Mouse (Mus musculus) limb, embryonic 11.5 days (tissue): ENCODE measurements around the gene Cemip. TPM values are rescaled to one million over a fixed set of nuclear protein-coding genes. Genes with fewer than 3 reads are reported as not detected.
"Not testable (repeated sequence)": the region's sequence is repeated elsewhere in the genome, so short reads cannot be mapped to it uniquely, and the experiment has no call there.

ENCODE experiments used
- ATAC-seq: fragments of 200-750 bp; cut with Nextera tagmentation; 2 replicates; pipeline ENCODE4 v1.8.0; 2017; ENCODE audit warnings: low read depth; ENCODE audit not compliant: insufficient number of reproducible peaks, low FRiP score, low TSS enrichment
- DNase-seq: peaks from one replicate; pipeline ENCODE4 v3.0.0-alpha.2; 2015; ENCODE audit warnings: low spot score
- H3K27ac ChIP-seq: fragments of 300-500 bp; sonication (generic); replicated peaks from 2 replicates; pipeline ENCODE4 v1.5.1; 2014; ENCODE audit warnings: low read depth, mild to moderate bottlenecking, low read length
- H3K27me3 ChIP-seq: fragments of 300-500 bp; sonication (generic); 2 replicates; pipeline ENCODE4 v1.6.1; 2014; ENCODE audit warnings: mild to moderate bottlenecking, low read length, mixed read lengths; ENCODE audit not compliant: control insufficient read depth, insufficient read depth
- H3K36me3 ChIP-seq: fragments of 300-500 bp; sonication (generic); 2 replicates; pipeline ENCODE4 v1.6.1; 2014; ENCODE audit warnings: mild to moderate bottlenecking, low read length, moderate library complexity, mixed read lengths; ENCODE audit not compliant: control insufficient read depth, insufficient read depth
- H3K4me1 ChIP-seq: fragments of 300-500 bp; sonication (generic); 2 replicates; pipeline ENCODE4 v1.6.1; 2014; ENCODE audit warnings: low read length, mixed read lengths; ENCODE audit not compliant: control insufficient read depth, insufficient read depth
- H3K4me2 ChIP-seq: fragments of 300-500 bp; sonication (generic); 2 replicates; pipeline ENCODE4 v1.6.1; 2014; ENCODE audit warnings: low read depth, mild to moderate bottlenecking, moderate library complexity; ENCODE audit not compliant: severe bottlenecking
- H3K4me3 ChIP-seq: fragments of 300-500 bp; sonication (generic); 2 replicates; pipeline ENCODE4 v1.5.1; 2014; ENCODE audit warnings: low read depth, low read length
- H3K9ac ChIP-seq: fragments of 300-500 bp; sonication (generic); 2 replicates; pipeline ENCODE4 v1.6.1; 2014; ENCODE audit warnings: mild to moderate bottlenecking, low read length
- H3K9me3 ChIP-seq: fragments of 300-500 bp; sonication (generic); 2 replicates; pipeline ENCODE4 v1.6.1; 2016; ENCODE audit warnings: low read length; ENCODE audit not compliant: control insufficient read depth
- WGBS: fragments of 180-500 bp; shearing (Covaris S2); extraction: QIAGEN DNeasy Blood & Tissue Kit; methylation state at CpG from one replicate; pipeline ENCODE4 v1.1.7; 2014; 5-methylcytosine and 5-hydroxymethylcytosine counted together
- polyA plus RNA-seq: library from polyadenylated mRNA; unstranded; fragments of >200 nt; fragmentation: Nextera tagmentation; extraction: Ambion mirVana; gene quantifications from 2 replicates; pipeline ENCODE4 v1.2.1, GENCODE M21; 2014

Gene Cemip
- polyA plus RNA-seq, result not detected in 2 replicates

DNA sequence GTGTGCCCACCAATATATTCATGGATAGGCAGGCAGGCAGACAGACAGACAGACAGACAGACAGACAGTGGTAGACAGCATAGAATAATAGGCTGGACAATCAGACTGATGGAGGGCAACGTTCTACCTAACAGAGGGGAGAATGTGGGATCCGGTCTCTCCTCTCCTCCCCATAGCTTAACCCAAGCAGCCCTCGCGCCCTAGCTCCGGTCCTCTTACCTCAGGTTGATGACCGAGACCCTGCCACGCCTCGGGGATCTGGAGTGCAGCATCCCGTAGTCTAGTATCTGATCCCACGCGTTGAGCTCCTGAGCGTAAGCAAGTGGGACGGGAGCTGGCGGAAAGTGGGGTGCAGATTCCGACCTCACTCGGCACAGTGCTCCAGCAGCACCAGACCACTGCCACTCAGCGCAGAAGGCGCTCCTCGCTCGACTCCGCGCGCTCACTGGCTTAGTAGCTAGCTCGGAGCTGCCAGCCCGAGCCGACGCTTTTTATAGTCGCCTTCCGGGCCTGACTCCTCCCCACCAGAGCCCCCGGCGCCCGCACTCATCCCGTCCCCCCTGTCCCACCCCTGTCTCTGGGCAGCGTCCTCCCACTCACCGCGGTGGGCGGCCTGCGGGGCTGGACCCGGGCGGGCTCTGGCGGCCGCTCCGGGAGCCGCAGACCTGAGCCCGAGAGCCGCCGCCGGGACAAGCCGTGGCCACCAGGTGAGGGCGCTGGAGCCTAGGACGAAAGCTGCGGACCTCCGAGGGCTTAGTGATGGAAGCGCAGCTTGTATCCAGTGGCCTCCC is at the start of gene Cemip:
Gene Cemip (minus strand): TSS at position 464 of the 791 bp plus-strand sequence.
- Histone ChIP-seq H3K9me3 (no peaks in the 10 kb centered on the region), H3K9ac (no peak within 1 kb of the TSS; the same call in 1 of the 2 replicates), H3K4me2 (peak within 1 kb of the TSS; percentile 81), H3K27me3 (peaks cover 20% of the 10 kb centered on the region), H3K36me3 (no peaks in the 10 kb centered on the region), H3K4me3 (peak within 1 kb of the TSS; percentile 40), H3K4me1 (0 out of 2 replicates have a peak, but pooled peaks cover 3% of the 10 kb centered on the region), H3K27ac (no peak within 1 kb of the TSS)
- peak; percentile 61 for ATAC-seq
- DNase-seq, result peak; percentile 88
- 1% methylated on average over 54 of the region's 54 CpGs for WGBS

DNA sequence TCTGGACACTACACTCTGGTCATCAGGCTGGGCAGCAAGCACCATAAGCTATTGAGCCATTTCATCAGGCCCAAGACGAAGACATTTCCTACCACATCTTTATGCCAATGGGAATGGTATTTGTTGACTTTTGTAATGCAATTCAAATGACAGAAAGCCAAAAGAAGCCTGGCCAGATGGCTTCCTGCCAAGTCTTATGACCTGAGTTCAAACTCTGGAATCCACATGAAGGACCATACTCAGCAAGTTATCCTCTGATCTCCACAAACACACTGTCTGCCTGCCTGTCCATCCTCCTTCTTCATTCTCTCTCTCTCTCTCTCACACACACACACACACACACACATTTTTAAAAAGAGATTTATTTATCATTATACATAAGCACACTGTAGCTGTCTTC is 46.4 kb upstream of the Cemip start:
- H3K4me1 ChIP-seq, result peaks cover 8% of the 10 kb centered on the region; the same call in 1 of the 2 replicates
- WGBS, result 91% methylated on average over 1 of the region's 1 CpGs
- H3K4me3 ChIP-seq, result no peak overlapping the region
- no peak for ATAC-seq
- H3K27me3 ChIP-seq, result no peaks in the 10 kb centered on the region
- H3K36me3 ChIP-seq, result no peaks in the 10 kb centered on the region
- H3K9ac ChIP-seq, result no peak overlapping the region
- DNase-seq, result no peak
- H3K27ac ChIP-seq, result no peak overlapping the region
- no peak overlapping the region for H3K4me2 ChIP-seq
- H3K9me3 ChIP-seq, result no peaks in the 10 kb centered on the region

DNA sequence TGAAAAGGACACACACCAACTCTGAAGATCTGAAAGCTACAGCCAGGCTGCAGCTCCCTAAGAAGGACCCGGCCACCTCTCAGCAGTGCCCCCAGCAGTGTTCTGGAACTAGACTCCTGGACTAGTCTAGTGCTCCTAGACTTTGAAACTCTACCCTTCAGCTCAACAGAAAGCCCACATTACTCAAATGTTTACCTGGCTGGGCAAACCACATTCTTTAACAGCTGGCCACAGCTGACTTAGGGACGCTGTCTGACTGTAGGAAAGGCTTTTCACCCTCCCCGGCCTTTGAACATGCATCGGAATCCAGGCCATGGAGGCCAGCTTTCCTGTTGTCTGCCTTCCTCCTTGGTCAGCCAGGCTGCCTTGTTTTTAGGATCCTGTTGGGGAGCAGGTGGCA is 45.4 kb upstream of the Cemip start:
- H3K9ac ChIP-seq, result no peak overlapping the region
- no peak overlapping the region for H3K27ac ChIP-seq
- no peaks in the 10 kb centered on the region for H3K9me3 ChIP-seq
- WGBS, result 86% methylated on average over 4 of the region's 4 CpGs
- ATAC-seq (no peak), DNase-seq (no peak)
- no peaks in the 10 kb centered on the region for H3K36me3 ChIP-seq
- H3K4me2 ChIP-seq, result no peak overlapping the region
- H3K4me1 ChIP-seq, result peaks cover 8% of the 10 kb centered on the region; the same call in 1 of the 2 replicates
- no peaks in the 10 kb centered on the region for H3K27me3 ChIP-seq
- no peak overlapping the region for H3K4me3 ChIP-seq

DNA sequence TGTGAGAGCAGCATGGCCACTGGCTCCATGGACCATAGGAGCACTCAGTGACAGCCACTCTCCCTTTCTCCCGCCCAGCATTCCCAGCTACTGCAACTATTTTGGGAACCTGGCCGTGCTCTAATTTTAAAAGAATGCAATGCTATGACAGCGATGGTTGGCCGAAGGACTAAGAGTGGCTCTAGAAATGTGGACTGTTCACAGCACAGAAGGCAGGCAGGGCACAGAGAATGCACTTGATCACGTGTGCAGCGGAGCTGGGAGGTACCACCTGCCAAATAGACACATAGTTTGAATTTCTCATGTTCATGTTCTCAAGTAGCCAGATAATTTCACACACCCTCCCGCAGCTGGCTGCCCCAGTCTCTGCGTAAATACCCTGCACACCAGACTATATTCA is 42.4 kb upstream of the Cemip start:
- no peaks in the 10 kb centered on the region for H3K36me3 ChIP-seq
- WGBS, result 74% methylated on average over 8 of the region's 8 CpGs
- peaks cover 8% of the 10 kb centered on the region; the same call in 1 of the 2 replicates for H3K4me1 ChIP-seq
- H3K27me3 ChIP-seq, result no peaks in the 10 kb centered on the region
- no peak overlapping the region for H3K4me3 ChIP-seq
- no peak overlapping the region for H3K4me2 ChIP-seq
- ATAC-seq, result 0 out of 2 replicates have a peak, but pooled peaks have one; percentile 35
- no peak for DNase-seq
- H3K27ac ChIP-seq, result no peak overlapping the region
- H3K9ac ChIP-seq, result no peak overlapping the region
- H3K9me3 ChIP-seq, result no peaks in the 10 kb centered on the region

DNA sequence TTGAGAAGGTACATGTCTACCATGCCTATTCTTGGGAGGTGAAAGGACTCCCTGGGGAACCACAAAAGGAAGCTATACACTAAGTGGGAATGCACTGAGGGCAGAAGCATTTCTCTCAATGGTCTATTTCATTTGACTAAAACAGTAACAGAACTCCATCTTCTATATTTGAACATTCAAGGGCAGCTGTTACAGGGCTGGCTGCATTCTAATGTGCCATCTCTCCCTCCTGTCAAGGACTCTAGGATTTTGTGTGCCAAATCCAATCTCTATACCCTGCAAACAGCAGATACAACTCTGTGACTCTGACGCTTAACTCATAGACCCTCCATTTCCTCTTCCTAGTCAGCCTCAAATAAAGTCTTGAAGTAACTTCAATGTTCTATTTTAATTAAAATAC is 39.4 kb upstream of the Cemip start:
- no peak overlapping the region for H3K9ac ChIP-seq
- H3K27ac ChIP-seq, result no peak overlapping the region
- WGBS, result 91% methylated on average over 1 of the region's 1 CpGs
- peaks cover 12% of the 10 kb centered on the region for H3K4me1 ChIP-seq
- H3K4me2 ChIP-seq, result no peak overlapping the region
- H3K27me3 ChIP-seq, result no peaks in the 10 kb centered on the region
- ATAC-seq (no peak), DNase-seq (no peak)
- H3K36me3 ChIP-seq, result no peaks in the 10 kb centered on the region
- H3K9me3 ChIP-seq, result no peaks in the 10 kb centered on the region
- H3K4me3 ChIP-seq, result no peak overlapping the region

DNA sequence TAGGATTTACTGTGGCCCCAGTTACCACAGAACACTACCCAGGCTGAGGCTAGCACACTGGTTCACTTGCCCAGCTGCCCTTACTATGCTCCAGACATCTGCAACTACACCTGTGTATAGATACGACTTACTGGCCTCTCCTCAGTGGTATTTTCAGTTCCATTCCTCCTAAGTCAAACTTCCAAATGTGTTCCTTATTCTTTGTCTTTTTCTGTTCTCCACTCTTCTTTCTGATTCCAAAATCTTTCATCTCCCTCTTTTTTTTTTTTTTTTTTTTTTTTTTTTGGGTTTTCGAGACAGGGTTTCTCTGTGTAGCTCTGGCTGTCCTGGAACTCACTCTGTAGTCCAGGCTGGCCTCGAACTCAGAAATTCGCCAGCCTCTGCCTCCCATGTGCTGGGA is 37.3 kb upstream of the Cemip start:
- not testable (repeated sequence) for H3K36me3 ChIP-seq, H3K4me3 ChIP-seq, H3K9ac ChIP-seq, ATAC-seq, H3K4me2 ChIP-seq, DNase-seq, H3K9me3 ChIP-seq, H3K27me3 ChIP-seq, H3K27ac ChIP-seq
- 83% methylated on average over 3 of the region's 4 CpGs for WGBS
- H3K4me1 ChIP-seq, result peaks cover 14% of the 10 kb centered on the region

DNA sequence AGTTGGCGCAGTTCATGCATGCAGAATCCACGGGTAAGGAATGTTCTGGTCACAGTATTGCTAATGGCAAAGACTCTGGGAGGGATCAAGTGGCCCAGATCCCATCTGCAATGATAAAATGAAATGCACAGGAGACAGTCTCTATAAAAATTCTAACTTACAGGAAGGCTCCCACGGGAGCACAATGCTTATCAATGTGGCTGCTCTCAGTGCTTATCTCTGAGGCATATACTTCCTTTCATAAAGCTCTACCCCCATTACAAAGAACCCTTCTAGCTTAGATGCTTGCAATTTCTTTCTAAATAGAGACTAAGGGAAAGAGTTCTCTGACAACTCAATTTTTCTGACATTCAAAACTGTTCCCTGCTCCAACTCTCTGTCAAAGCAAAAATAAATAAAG is 35.5 kb upstream of the Cemip start:
- H3K36me3 ChIP-seq, result no peaks in the 10 kb centered on the region; the same call in 1 of the 2 replicates
- H3K9me3 ChIP-seq, result no peaks in the 10 kb centered on the region
- DNase-seq, result no peak
- no peak overlapping the region for H3K4me3 ChIP-seq
- H3K27ac ChIP-seq, result no peak overlapping the region
- 91% methylated on average over 3 of the region's 3 CpGs for WGBS
- H3K4me1 ChIP-seq, result peaks cover 11% of the 10 kb centered on the region
- ATAC-seq, result no peak
- no peak overlapping the region for H3K4me2 ChIP-seq
- H3K27me3 ChIP-seq, result no peaks in the 10 kb centered on the region
- H3K9ac ChIP-seq, result no peak overlapping the region

DNA sequence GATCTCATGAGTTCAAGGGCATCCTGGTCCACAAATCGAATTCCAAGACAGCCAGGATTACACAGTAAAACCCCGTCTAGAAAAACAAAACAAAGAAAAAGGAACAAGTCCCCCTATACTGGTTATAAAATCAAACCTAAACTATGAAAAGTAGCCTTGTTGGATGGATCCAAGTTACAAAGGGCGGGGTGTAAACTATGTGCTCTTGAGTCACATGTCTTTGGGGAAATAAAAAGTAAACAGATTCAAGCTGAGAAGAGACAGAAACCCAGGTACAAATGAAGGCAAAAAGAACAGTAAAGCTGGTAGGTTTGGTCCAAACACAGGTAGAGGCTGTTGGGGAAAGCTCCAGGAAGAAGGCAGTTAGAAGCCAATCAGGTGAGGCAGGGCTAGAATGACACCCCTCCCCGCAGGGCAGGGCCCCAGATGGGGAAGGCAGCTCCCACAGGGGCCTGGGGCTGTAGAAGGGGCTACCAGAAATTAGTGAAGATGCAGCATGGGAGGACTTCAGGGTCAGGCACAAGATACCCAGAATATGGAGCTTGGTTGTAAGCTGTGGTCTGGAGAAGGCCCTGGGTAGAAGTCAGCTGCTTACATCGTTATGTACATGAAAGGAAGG is 33.9 kb upstream of the Cemip start:
- H3K4me3 ChIP-seq, result no peak overlapping the region
- WGBS, result 61% methylated on average over 5 of the region's 5 CpGs
- no peaks in the 10 kb centered on the region for H3K27me3 ChIP-seq
- DNase-seq, result no peak
- H3K27ac ChIP-seq, result no peak overlapping the region
- H3K4me1 ChIP-seq, result peaks cover 11% of the 10 kb centered on the region
- no peaks in the 10 kb centered on the region; the same call in 1 of the 2 replicates for H3K36me3 ChIP-seq
- no peaks in the 10 kb centered on the region for H3K9me3 ChIP-seq
- no peak overlapping the region for H3K4me2 ChIP-seq
- no peak overlapping the region for H3K9ac ChIP-seq
- ATAC-seq, result no peak
